31 mouse cellular contexts compared by ENCODE assay signal in genomic region chr4:127261601-127262000, GRCm38 (mm10). TPM values are rescaled to one million over a fixed set of nuclear protein-coding genes. Genes with fewer than 3 reads are reported as not detected.
DNase-seq lines count a peak whose midpoint lies in the region; ATAC-seq and TF ChIP-seq lines count a peak whose summit lies in the region.
"Had no signal": no experiment of that assay in that cellular context is flagged by ENCODE, and none has a peak within 500 bp of the region (broad histone marks: within the 10 kb centered on the region; RNA-seq: fewer than 3 reads in every experiment).

No protein-coding gene starts in this region.

- TF ChIP-seq CTCF in gastrocnemius, adult 2 months (IDR thresholded peaks at IDR 0.05), result no peak
- no peak for TF ChIP-seq CTCF in heart, adult 2 months (IDR thresholded peaks at IDR 0.05)
- no peak for TF ChIP-seq CTCF in liver, adult 2 months (IDR thresholded peaks at IDR 0.05; ENCODE audit: low read depth, low read length)

- DNase-seq in gastrocnemius, adult 2 months, result no peak
- DNase-seq in gastrocnemius, adult 8-10 months (ENCODE audit: low spot score in 2 of 2), result no peak
- no peak for DNase-seq in heart, adult 2 months
- DNase-seq in heart, adult 9 months (ENCODE audit: low spot score in 2 of 2), result no peak
- DNase-seq in liver, adult 2 months (ENCODE audit: extremely low read depth, low read depth, low spot score), result no peak
- peak; percentile 35 for DNase-seq in midbrain, embryonic 11.5 days (ENCODE audit: low spot score, missing footprints)
- DNase-seq: adrenal gland, adult 8-10 months; adrenal gland, postnatal 14 days; adrenal gland, postnatal 36 days; B cell, adult 2 months; cerebellum, adult 11 months; cerebellum, adult 18-20 months; cerebellum, adult 8-10 months; cerebellum, adult 9-11 months; cerebellum, postnatal 14 days; cerebellum, postnatal 36 days; embryo, embryonic 11 days had no signal

- TF ChIP-seq POLR2A in heart, adult 2 months (IDR thresholded peaks at IDR 0.05; ENCODE audit: insufficient read depth, low read depth, low read length), result no peak
- no peak for TF ChIP-seq POLR2A in liver, adult 2 months (IDR thresholded peaks at IDR 0.05; ENCODE audit: extremely low read depth, insufficient read depth, low read length)

- H3K4me1 ChIP-seq in heart, adult 2 months (ENCODE audit: control insufficient read depth, insufficient read depth, low read length), result peaks cover 19% of the 10 kb centered on the region
- peaks cover 8% of the 10 kb centered on the region; the same call in 1 of the 2 replicates for H3K4me1 ChIP-seq in liver, adult 2 months (ENCODE audit: control insufficient read depth, insufficient read depth, low read length)
- H3K4me1 ChIP-seq in liver, embryonic 12.5 days, result 0 out of 2 replicates have a peak, but pooled peaks cover 18% of the 10 kb centered on the region
- H3K4me1 ChIP-seq in midbrain, embryonic 11.5 days (ENCODE audit: control insufficient read depth, insufficient read depth, low read length), result no peaks in the 10 kb centered on the region
- H3K4me1 ChIP-seq in midbrain, embryonic 15.5 days, result no peaks in the 10 kb centered on the region
- H3K4me1 ChIP-seq: embryonic facial prominence, embryonic 13.5 days; embryonic facial prominence, embryonic 15.5 days had no signal

- TF ChIP-seq EP300 in heart, adult 2 months (IDR thresholded peaks at IDR 0.05; ENCODE audit: insufficient read depth, low read depth, low read length), result no peak

- H3K79me2 ChIP-seq in heart, adult 2 months (replicated peaks; ENCODE audit: control insufficient read depth, insufficient read depth, low read length), result no peaks in the 10 kb centered on the region
- H3K79me2 ChIP-seq in liver, adult 2 months (ENCODE audit: control insufficient read depth, insufficient read depth, low read length), result no peaks in the 10 kb centered on the region

- intact Hi-C loops in gastrocnemius, adult 2 months (cut with DNase I), result no loop called here
- intact Hi-C loops in heart, adult 2 months (cut with DNase I), result loop anchor here (2.0 kb wide), 1 partner anchor 15 kb away; no protein-coding TSS in a partner anchor

- H3K9me3 ChIP-seq in liver, embryonic 12.5 days (replicated peaks), result no peaks in the 10 kb centered on the region
- H3K9me3 ChIP-seq in midbrain, embryonic 11.5 days (ENCODE audit: control insufficient read depth, low read length), result no peaks in the 10 kb centered on the region
- no peaks in the 10 kb centered on the region for H3K9me3 ChIP-seq in midbrain, embryonic 15.5 days
- H3K9me3 ChIP-seq: embryonic facial prominence, embryonic 13.5 days; embryonic facial prominence, embryonic 15.5 days; forebrain, embryonic 10.5 days; forebrain, embryonic 12.5 days had no signal

- peak overlapping the region; percentile 70 for H3K27ac ChIP-seq in gastrocnemius, adult 2 months
- peak overlapping the region; percentile 73 for H3K27ac ChIP-seq in heart, adult 2 months
- peak overlapping the region; percentile 55 for H3K27ac ChIP-seq in liver, adult 2 months (replicated peaks; ENCODE audit: insufficient read depth, low read depth, low read length)
- H3K27ac ChIP-seq in liver, embryonic 12.5 days, result no peak overlapping the region
- no peak overlapping the region for H3K27ac ChIP-seq in midbrain, embryonic 11.5 days (ENCODE audit: low read depth, low read length)
- H3K27ac ChIP-seq in midbrain, embryonic 15.5 days, result no peak overlapping the region
- H3K27ac ChIP-seq: embryonic facial prominence, embryonic 13.5 days; embryonic facial prominence, embryonic 15.5 days; forebrain, embryonic 10.5 days; forebrain, embryonic 12.5 days had no signal

- no peak overlapping the region for H3K4me3 ChIP-seq in gastrocnemius, adult 2 months
- H3K4me3 ChIP-seq in heart, adult 2 months, result no peak overlapping the region
- no peak overlapping the region for H3K4me3 ChIP-seq in liver, adult 2 months (ENCODE audit: insufficient read depth, low read depth, low read length)
- H3K4me3 ChIP-seq in liver, embryonic 12.5 days, result no peak overlapping the region
- H3K4me3 ChIP-seq in midbrain, embryonic 11.5 days (ENCODE audit: low read depth, low read length), result no peak overlapping the region
- H3K4me3 ChIP-seq in midbrain, embryonic 15.5 days, result no peak overlapping the region
- H3K4me3 ChIP-seq: embryonic facial prominence, embryonic 13.5 days; embryonic facial prominence, embryonic 15.5 days; erythroblast, embryonic 14.5 days; forebrain, embryonic 10.5 days; forebrain, embryonic 12.5 days had no signal

- no peaks in the 10 kb centered on the region; the same call in 1 of the 2 replicates for H3K36me3 ChIP-seq in heart, adult 2 months (ENCODE audit: control insufficient read depth, insufficient read depth, low read length)
- H3K36me3 ChIP-seq in liver, adult 2 months (ENCODE audit: control insufficient read depth, insufficient read depth, low read length), result no peaks in the 10 kb centered on the region
- H3K36me3 ChIP-seq in liver, embryonic 12.5 days, result no peaks in the 10 kb centered on the region
- H3K36me3 ChIP-seq in midbrain, embryonic 11.5 days (ENCODE audit: control insufficient read depth, insufficient read depth, low read length), result no peaks in the 10 kb centered on the region
- H3K36me3 ChIP-seq in midbrain, embryonic 15.5 days (replicated peaks), result no peaks in the 10 kb centered on the region
- H3K36me3 ChIP-seq: embryonic facial prominence, embryonic 13.5 days; embryonic facial prominence, embryonic 15.5 days; forebrain, embryonic 10.5 days; forebrain, embryonic 12.5 days; G1E had no signal

- ATAC-seq in liver, embryonic 12.5 days, result no peak
- ATAC-seq in midbrain, embryonic 11.5 days (ENCODE audit: low FRiP score), result no peak
- ATAC-seq in midbrain, embryonic 15.5 days (replicated peaks), result no peak
- ATAC-seq: activated CD4-positive, CD25-positive, alpha-beta regulatory T cell, adult 4 months; CD4-positive, CD25-positive, alpha-beta regulatory T cell, adult 4 months; forebrain, embryonic 14.5 days; Patski had no signal

- no peaks in the 10 kb centered on the region for H3K27me3 ChIP-seq in heart, adult 2 months (ENCODE audit: control insufficient read depth, insufficient read depth, low read length)
- no peaks in the 10 kb centered on the region for H3K27me3 ChIP-seq in liver, adult 2 months (ENCODE audit: control insufficient read depth, insufficient read depth, low read length)
- peaks cover 8% of the 10 kb centered on the region; the same call in 1 of the 2 replicates for H3K27me3 ChIP-seq in liver, embryonic 12.5 days (replicated peaks)
- H3K27me3 ChIP-seq in midbrain, embryonic 11.5 days (ENCODE audit: control insufficient read depth, insufficient read depth, low read length), result no peaks in the 10 kb centered on the region
- no peaks in the 10 kb centered on the region for H3K27me3 ChIP-seq in midbrain, embryonic 15.5 days (replicated peaks)
- H3K27me3 ChIP-seq: embryonic facial prominence, embryonic 13.5 days; embryonic facial prominence, embryonic 15.5 days; forebrain, embryonic 12.5 days; Patski had no signal

- no peak overlapping the region for H3K9ac ChIP-seq in heart, adult 2 months (ENCODE audit: low read depth, low read length)
- H3K9ac ChIP-seq in liver, adult 2 months (ENCODE audit: low read depth, low read length), result no peak overlapping the region
- no peak overlapping the region for H3K9ac ChIP-seq in liver, embryonic 12.5 days
- H3K9ac ChIP-seq in midbrain, embryonic 11.5 days (ENCODE audit: low read length), result no peak overlapping the region
- no peak overlapping the region for H3K9ac ChIP-seq in midbrain, embryonic 15.5 days
- H3K9ac ChIP-seq: embryonic facial prominence, embryonic 13.5 days; embryonic facial prominence, embryonic 15.5 days; forebrain, embryonic 12.5 days had no signal

- H3K4me2 ChIP-seq in liver, embryonic 12.5 days, result no peak overlapping the region
- H3K4me2 ChIP-seq in midbrain, embryonic 11.5 days, result no peak overlapping the region
- no peak overlapping the region for H3K4me2 ChIP-seq in midbrain, embryonic 15.5 days
- H3K4me2 ChIP-seq: embryonic facial prominence, embryonic 13.5 days; embryonic facial prominence, embryonic 15.5 days; forebrain, embryonic 12.5 days had no signal

- WGBS in heart, adult 2 months, result 80% methylated on average over 14 of the region's 14 CpGs
- WGBS in liver, adult 2 months, result 71% methylated on average over 14 of the region's 14 CpGs
- 78% methylated on average over 14 of the region's 14 CpGs for WGBS in liver, embryonic 12.5 days (ENCODE audit: insufficient replicate concordance)
- 88% methylated on average over 14 of the region's 14 CpGs for WGBS in midbrain, embryonic 11.5 days
- 91% methylated on average over 14 of the region's 14 CpGs for WGBS in midbrain, embryonic 15.5 days

RNA-seq across cellular contexts. Expression of gene Smim12, which starts 18.0 kb away (rescaled TPM):
- total RNA-seq in gastrocnemius, adult 2 months (2021), result 10 to 100 TPM; 31.9 to 36.5 TPM
- total RNA-seq in gastrocnemius, adult 8-10 months (2022), result 10 to 100 TPM; 35.4 to 41.1 (median 39.3) TPM
- total RNA-seq in heart, adult 2 months (2021), result 10 to 100 TPM; 50.3 to 51.6 TPM
- polyA plus RNA-seq in heart, adult 2 months (2012; rRNA removed), result 43.3 and 47.7 TPM in 2 replicates
- total RNA-seq in liver, adult 2 months (2014; rRNA removed), result 24.4 and 27.1 TPM in 2 replicates
- polyA plus RNA-seq in liver, adult 2 months (2012; rRNA removed), result 24.1 and 32.3 TPM in 2 replicates
- 33.9 and 35.3 TPM in 2 replicates for polyA plus RNA-seq in liver, embryonic 12.5 days (2016; fragmentation: Nextera tagmentation; extraction: Ambion mirVana)
- polyA plus RNA-seq in midbrain, embryonic 11.5 days (2014; fragmentation: Nextera tagmentation; extraction: Ambion mirVana), result 54.5 and 60.0 TPM in 2 replicates
- polyA plus RNA-seq in midbrain, embryonic 15.5 days (2015; fragmentation: Nextera tagmentation; extraction: Ambion mirVana), result 43.5 and 49.1 TPM in 2 replicates

RNA-seq across cellular contexts. Expression of gene Gja4, which starts 52.2 kb away (rescaled TPM):
- 1 to 10 TPM; 3.4 to 5.2 TPM for total RNA-seq in gastrocnemius, adult 2 months (2021)
- total RNA-seq in gastrocnemius, adult 8-10 months (2022), result 1 to 10 TPM; 1.8 to 4.2 (median 2.3) TPM
- 10 to 100 TPM; 12.2 to 12.4 TPM for total RNA-seq in heart, adult 2 months (2021)
- 25.1 and 28.7 TPM in 2 replicates for polyA plus RNA-seq in heart, adult 2 months (2012; rRNA removed)
- 1.5 and 1.9 TPM in 2 replicates for total RNA-seq in liver, adult 2 months (2014; rRNA removed)
- polyA plus RNA-seq in liver, adult 2 months (2012; rRNA removed), result 8.0 and 8.8 TPM in 2 replicates
- 2.5 and 3.1 TPM in 2 replicates for polyA plus RNA-seq in liver, embryonic 12.5 days (2016; fragmentation: Nextera tagmentation; extraction: Ambion mirVana)
- polyA plus RNA-seq in midbrain, embryonic 11.5 days (2014; fragmentation: Nextera tagmentation; extraction: Ambion mirVana), result 18.3 and 20.1 TPM in 2 replicates
- 21.0 and 23.1 TPM in 2 replicates for polyA plus RNA-seq in midbrain, embryonic 15.5 days (2015; fragmentation: Nextera tagmentation; extraction: Ambion mirVana)
- total RNA-seq: CH12.LX; common myeloid progenitor, adult 5-6 weeks had no signal
- polyA plus RNA-seq: activated CD4-positive, CD25-positive, alpha-beta regulatory T cell, adult 4 months; CD4-positive, CD25-positive, alpha-beta regulatory T cell, adult 4 months; erythroblast, embryonic 14.5 days; G1E had no signal

Comparison
In these comparisons a context has a peak if more than half of its experiments do, and no peak if none do; other contexts are left out.
1. H3K27ac ChIP-seq: peak in gastrocnemius, adult 2 months (single experiment), heart, adult 2 months (single experiment) and liver, adult 2 months (single experiment); none in liver, embryonic 12.5 days (single experiment), midbrain, embryonic 11.5 days (single experiment) and midbrain, embryonic 15.5 days (single experiment).